Mouse (Mus musculus) liver, embryonic 15.5 days (tissue): ENCODE results near the gene Pcare. TPM values are rescaled to one million over a fixed set of nuclear protein-coding genes. Genes with fewer than 3 reads are reported as not detected.

Source experiments
- ATAC-seq: fragments of 200-750 bp; cut with Nextera tagmentation; 2 replicates; pipeline ENCODE4 v1.8.0; 2017; ENCODE audit warnings: moderate number of reproducible peaks, mild to moderate bottlenecking, moderate library complexity; ENCODE audit not compliant: insufficient read depth
- H3K27ac ChIP-seq: fragments of 300-500 bp; sonication (generic); replicated peaks from 2 replicates; pipeline ENCODE4 v1.5.1; 2015; ENCODE audit warnings: mild to moderate bottlenecking, inconsistent platforms
- H3K27me3 ChIP-seq: fragments of 300-500 bp; sonication (generic); 2 replicates; pipeline ENCODE4 v1.6.1; 2015; ENCODE audit warnings: mild to moderate bottlenecking, inconsistent platforms
- H3K36me3 ChIP-seq: fragments of 300-500 bp; sonication (generic); replicated peaks from 2 replicates; pipeline ENCODE4 v1.6.1; 2015; ENCODE audit warnings: moderate library complexity, mild to moderate bottlenecking, inconsistent platforms
- H3K4me1 ChIP-seq: fragments of 300-500 bp; sonication (generic); replicated peaks from 2 replicates; pipeline ENCODE4 v1.6.1; 2015; ENCODE audit warnings: inconsistent platforms
- H3K4me2 ChIP-seq: fragments of 300-500 bp; sonication (generic); 2 replicates; pipeline ENCODE4 v1.6.1; 2015; ENCODE audit warnings: moderate library complexity, mild to moderate bottlenecking, inconsistent platforms
- H3K4me3 ChIP-seq: fragments of 300-500 bp; sonication (generic); replicated peaks from 2 replicates; pipeline ENCODE4 v1.5.1; 2015; ENCODE audit warnings: mild to moderate bottlenecking, inconsistent platforms
- H3K9ac ChIP-seq: fragments of 300-500 bp; sonication (generic); 2 replicates; pipeline ENCODE4 v1.6.1; 2015; ENCODE audit warnings: moderate library complexity, mild to moderate bottlenecking, inconsistent platforms
- H3K9me3 ChIP-seq: fragments of 300-500 bp; sonication (generic); replicated peaks from 2 replicates; pipeline ENCODE4 v1.6.1; 2016; ENCODE audit warnings: inconsistent platforms
- WGBS: fragments of 180-500 bp; shearing (Covaris S2); methylation state at CpG from one replicate; pipeline ENCODE4 v1.1.7; 2015; ENCODE audit warnings: mixed read lengths; ENCODE audit not compliant: insufficient replicate concordance; 5-methylcytosine and 5-hydroxymethylcytosine counted together
- polyA plus RNA-seq: library from polyadenylated mRNA; unstranded; fragments of >200 nt; fragmentation: Nextera tagmentation; extraction: Ambion mirVana; gene quantifications from 2 replicates; pipeline ENCODE4 v1.2.1, GENCODE M21; 2015

Pcare gene
- polyA plus RNA-seq, 1 experiment from 2014 or later = not detected

- H3K4me1 ChIP-seq = no peaks in the 10 kb centered on the region
- H3K27ac ChIP-seq = no peak overlapping the region
- H3K9me3 ChIP-seq = no peaks in the 10 kb centered on the region
- no peak overlapping the region for H3K4me3 ChIP-seq
- H3K4me2 ChIP-seq = no peak overlapping the region
- no peak for ATAC-seq
- no peaks in the 10 kb centered on the region for H3K36me3 ChIP-seq
- 57% methylated on average over 2 of the region's 2 CpGs for WGBS
- H3K27me3 ChIP-seq = no peaks in the 10 kb centered on the region
- no peak overlapping the region for H3K9ac ChIP-seq
These were observed 22.0 kb downstream of the Pcare start for GRCm38 (mm10) chr17:71730655-71731054.

DNA sequence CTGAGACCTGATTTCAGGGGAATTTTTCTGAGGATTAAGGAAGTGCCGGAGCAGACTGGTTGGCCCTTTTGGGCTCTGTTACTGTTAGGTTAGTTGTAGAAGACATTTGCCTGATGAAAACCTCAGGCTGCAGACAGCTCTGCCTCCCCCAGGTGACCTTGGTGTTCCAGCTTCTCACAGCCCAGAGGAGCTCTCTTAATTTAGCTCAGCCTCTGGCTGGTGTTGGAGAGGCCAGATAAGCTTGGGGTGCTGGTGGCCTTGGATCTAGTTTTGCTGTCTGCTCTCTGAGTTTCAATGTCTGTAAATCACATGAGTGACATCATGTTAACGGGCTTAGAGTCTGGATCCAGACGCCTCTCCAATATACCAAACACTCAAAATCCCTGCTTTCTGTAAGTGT, 31.7 kb downstream of the Pcare start:
- no peak overlapping the region for H3K4me3 ChIP-seq
- ATAC-seq = no peak
- no peak overlapping the region for H3K9ac ChIP-seq
- H3K36me3 ChIP-seq = no peaks in the 10 kb centered on the region
- 44% methylated on average over 3 of the region's 3 CpGs for WGBS
- no peak overlapping the region for H3K27ac ChIP-seq
- H3K4me2 ChIP-seq = no peak overlapping the region
- no peaks in the 10 kb centered on the region for H3K4me1 ChIP-seq
- no peaks in the 10 kb centered on the region for H3K9me3 ChIP-seq
- no peaks in the 10 kb centered on the region for H3K27me3 ChIP-seq

- Histone ChIP-seq H3K36me3 (no peaks in the 10 kb centered on the region), H3K9me3 (no peaks in the 10 kb centered on the region), H3K27ac (no peak overlapping the region), H3K4me2 (no peak overlapping the region), H3K9ac (no peak overlapping the region), H3K4me1 (no peaks in the 10 kb centered on the region), H3K4me3 (no peak overlapping the region), H3K27me3 (no peaks in the 10 kb centered on the region)
- ATAC-seq = no peak
These were observed 32.3 kb downstream of the Pcare start for GRCm38 (mm10) chr17:71720434-71720833.

- 60% methylated on average over 8 of the region's 8 CpGs for WGBS
- no peaks in the 10 kb centered on the region for H3K27me3 ChIP-seq
- H3K4me3 ChIP-seq = no peak overlapping the region
- H3K36me3 ChIP-seq = no peaks in the 10 kb centered on the region
- H3K4me1 ChIP-seq = no peaks in the 10 kb centered on the region
- H3K9ac ChIP-seq = no peak overlapping the region
- no peak overlapping the region for H3K27ac ChIP-seq
- H3K9me3 ChIP-seq = no peaks in the 10 kb centered on the region
- ATAC-seq = no peak
- no peak overlapping the region for H3K4me2 ChIP-seq
These were observed 34.6 kb downstream of the Pcare start for GRCm38 (mm10) chr17:71717881-71718625.

DNA sequence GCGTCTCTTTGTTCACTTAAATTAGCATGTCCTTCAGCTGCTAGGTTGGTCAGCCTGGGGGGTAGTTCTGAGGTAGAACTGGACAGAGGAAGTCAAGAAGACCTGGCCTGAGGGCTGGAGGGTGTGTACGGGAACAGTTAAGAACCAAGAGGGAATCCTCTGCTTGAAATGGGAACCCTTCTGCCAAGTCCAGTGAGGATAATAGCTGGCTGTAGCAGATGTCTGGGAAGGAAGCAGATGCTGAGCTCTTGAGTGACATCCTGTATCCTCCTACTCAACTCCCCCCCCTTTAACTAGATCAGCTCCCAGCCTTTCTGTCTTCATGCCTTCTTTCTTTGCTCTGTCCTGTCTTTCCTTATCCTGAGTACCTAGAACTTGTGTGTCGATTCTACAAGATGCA, 37.7 kb downstream of the Pcare start:
- Histone ChIP-seq H3K9me3 (no peaks in the 10 kb centered on the region), H3K36me3 (no peaks in the 10 kb centered on the region), H3K4me1 (no peaks in the 10 kb centered on the region), H3K4me2 (no peak overlapping the region), H3K27me3 (no peaks in the 10 kb centered on the region), H3K27ac (no peak overlapping the region), H3K4me3 (no peak overlapping the region), H3K9ac (no peak overlapping the region)
- ATAC-seq = no peak
- 58% methylated on average over 3 of the region's 3 CpGs for WGBS

DNA sequence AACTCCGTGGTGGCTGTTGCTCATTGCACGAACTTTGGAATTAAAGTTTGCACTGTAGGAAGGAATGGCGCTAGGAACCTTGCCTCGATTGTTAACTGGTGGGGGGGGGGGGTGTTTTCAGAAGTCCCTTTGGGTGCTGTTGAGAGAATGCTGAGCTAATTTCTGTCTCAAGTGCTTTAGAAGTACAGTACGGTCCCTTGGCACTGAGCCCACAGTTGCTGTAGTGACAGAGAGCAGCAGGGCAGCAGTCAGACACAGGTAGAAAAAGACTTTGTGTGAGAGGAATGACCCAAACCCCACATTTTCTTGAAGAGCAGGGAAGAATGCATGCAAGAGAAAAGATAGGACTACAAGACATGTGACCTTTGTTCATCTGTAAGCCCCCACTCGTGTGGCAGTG, 40.4 kb downstream of the Pcare start:
- no peaks in the 10 kb centered on the region for H3K4me1 ChIP-seq
- H3K9ac ChIP-seq = no peak overlapping the region
- H3K36me3 ChIP-seq = no peaks in the 10 kb centered on the region
- no peak overlapping the region for H3K4me3 ChIP-seq
- WGBS = 55% methylated on average over 6 of the region's 6 CpGs
- no peak overlapping the region for H3K27ac ChIP-seq
- no peak overlapping the region for H3K4me2 ChIP-seq
- H3K9me3 ChIP-seq = no peaks in the 10 kb centered on the region
- H3K27me3 ChIP-seq = no peaks in the 10 kb centered on the region
- ATAC-seq = no peak

DNA sequence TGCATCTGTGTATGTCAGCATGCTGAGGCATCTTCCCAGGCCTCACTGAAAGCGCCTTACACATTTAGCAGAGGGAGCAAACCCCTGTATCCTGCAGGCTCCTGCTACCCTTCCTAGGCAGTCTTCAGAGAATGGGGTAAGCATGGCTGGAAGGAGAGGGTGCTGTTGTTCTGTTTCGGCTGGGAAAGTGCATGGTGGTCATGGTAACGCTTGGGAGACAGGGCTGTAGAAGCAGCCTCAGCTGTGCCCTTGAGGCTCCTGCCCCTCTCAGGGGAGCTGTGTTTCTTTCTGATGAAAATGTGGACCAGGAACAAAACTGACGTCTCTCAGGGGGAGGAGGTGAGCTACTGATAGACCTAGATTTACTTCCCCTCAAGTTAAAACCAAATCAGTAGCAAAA, 45.0 kb downstream of the Pcare start:
- 58% methylated on average over 4 of the region's 4 CpGs for WGBS
- no peak for ATAC-seq
- H3K27ac ChIP-seq = no peak overlapping the region
- H3K9ac ChIP-seq = no peak overlapping the region
- H3K4me2 ChIP-seq = no peak overlapping the region
- no peak overlapping the region for H3K4me3 ChIP-seq
- H3K4me1 ChIP-seq = no peaks in the 10 kb centered on the region
- no peaks in the 10 kb centered on the region for H3K27me3 ChIP-seq
- H3K36me3 ChIP-seq = no peaks in the 10 kb centered on the region
- no peaks in the 10 kb centered on the region for H3K9me3 ChIP-seq

- no peaks in the 10 kb centered on the region for H3K9me3 ChIP-seq
- no peak overlapping the region for H3K9ac ChIP-seq
- 67% methylated on average over 14 of the region's 14 CpGs for WGBS
- ATAC-seq = no peak
- no peaks in the 10 kb centered on the region for H3K36me3 ChIP-seq
- H3K27me3 ChIP-seq = no peaks in the 10 kb centered on the region
- H3K27ac ChIP-seq = no peak overlapping the region
- H3K4me3 ChIP-seq = no peak overlapping the region
- H3K4me1 ChIP-seq = no peaks in the 10 kb centered on the region
- H3K4me2 ChIP-seq = no peak overlapping the region
These were observed 46.9 kb downstream of the Pcare start for GRCm38 (mm10) chr17:71705550-71706480.

DNA sequence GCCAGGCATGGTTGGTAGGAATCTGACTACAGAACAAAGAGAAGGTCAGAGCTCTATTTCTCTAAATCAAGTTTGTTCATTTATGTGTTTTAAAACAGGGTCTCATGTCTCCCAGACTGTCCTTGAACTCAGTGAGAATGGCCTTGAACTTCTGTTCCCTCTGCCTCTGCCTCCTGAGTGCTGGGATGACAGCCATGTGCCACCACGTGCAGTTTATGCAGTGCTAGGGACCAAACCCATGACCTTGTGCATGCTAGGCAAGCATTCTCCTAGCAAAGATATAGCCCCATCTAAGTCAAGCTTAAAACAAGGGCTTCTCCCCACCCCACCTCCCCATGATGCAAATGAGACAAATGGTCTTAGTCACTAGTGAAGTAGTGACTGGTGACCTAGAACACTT, 47.6 kb downstream of the Pcare start:
- H3K27me3 ChIP-seq = no peaks in the 10 kb centered on the region
- ATAC-seq = no peak
- no peak overlapping the region for H3K27ac ChIP-seq
- H3K36me3 ChIP-seq = no peaks in the 10 kb centered on the region
- WGBS = 50% methylated on average over 1 of the region's 1 CpGs
- no peak overlapping the region for H3K4me2 ChIP-seq
- no peak overlapping the region for H3K9ac ChIP-seq
- H3K4me3 ChIP-seq = no peak overlapping the region
- no peaks in the 10 kb centered on the region for H3K9me3 ChIP-seq
- no peaks in the 10 kb centered on the region for H3K4me1 ChIP-seq

- Histone ChIP-seq H3K27me3 (no peaks in the 10 kb centered on the region; the same call in 1 of the 2 replicates), H3K36me3 (no peaks in the 10 kb centered on the region), H3K4me1 (no peaks in the 10 kb centered on the region), H3K4me3 (no peak overlapping the region), H3K9me3 (no peaks in the 10 kb centered on the region), H3K4me2 (no peak overlapping the region), H3K27ac (no peak overlapping the region), H3K9ac (no peak overlapping the region)
- ATAC-seq = no peak
- WGBS = 79% methylated on average over 11 of the region's 11 CpGs
These were observed 54.1 kb downstream of the Pcare start for GRCm38 (mm10) chr17:71698619-71698956.

DNA sequence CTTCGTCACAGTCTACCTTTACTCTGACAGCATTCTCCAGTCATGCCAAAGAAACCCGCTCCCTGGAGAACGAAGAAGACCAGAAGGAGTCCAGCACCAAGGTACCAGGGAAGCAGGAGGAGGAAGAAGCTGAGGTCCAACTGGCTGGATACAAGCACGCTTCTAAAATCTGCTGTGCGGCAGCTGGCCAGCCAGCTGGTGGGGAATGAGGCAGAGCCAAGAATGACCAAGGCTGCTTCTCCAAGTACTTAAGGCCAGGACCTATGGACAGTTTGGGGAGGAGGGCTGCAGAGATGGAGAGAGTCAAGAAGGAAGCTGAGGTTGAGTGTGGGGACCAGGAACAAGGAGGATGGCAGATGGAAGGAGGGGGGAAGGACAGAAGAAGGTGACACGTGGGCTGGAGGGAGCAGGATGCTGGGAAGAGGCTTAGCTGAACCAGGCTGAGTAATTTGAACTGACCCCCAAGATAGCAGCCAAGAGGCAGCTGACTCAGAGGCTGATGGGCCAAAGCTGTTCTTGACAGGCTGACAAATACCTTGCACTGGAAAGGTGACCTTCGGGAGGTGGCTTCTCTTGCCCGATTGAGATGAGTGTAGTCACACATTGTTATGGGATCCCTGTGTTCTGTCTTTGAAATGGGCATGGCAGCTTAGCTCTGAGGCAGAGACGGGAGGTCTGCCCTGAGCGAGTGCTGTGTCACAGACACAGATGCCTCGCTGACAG, 54.6 kb downstream of the Pcare start:
- H3K4me3 ChIP-seq = no peak overlapping the region
- H3K9ac ChIP-seq = no peak overlapping the region
- H3K4me2 ChIP-seq = no peak overlapping the region
- H3K36me3 ChIP-seq = no peaks in the 10 kb centered on the region
- H3K27me3 ChIP-seq = no peaks in the 10 kb centered on the region; the same call in 1 of the 2 replicates
- no peak overlapping the region for H3K27ac ChIP-seq
- ATAC-seq = no peak
- WGBS = 62% methylated on average over 11 of the region's 11 CpGs
- H3K9me3 ChIP-seq = no peaks in the 10 kb centered on the region
- no peaks in the 10 kb centered on the region for H3K4me1 ChIP-seq
